Mouse (Mus musculus) liver, embryonic 12.5 days (tissue): ENCODE measurements around the gene Ror2. TPM values are rescaled to one million over a fixed set of nuclear protein-coding genes. Genes with fewer than 3 reads are reported as not detected.

Experiments used
- ATAC-seq: fragments of 200-750 bp; cut with Nextera tagmentation; 2 replicates; pipeline ENCODE4 v1.8.0; 2017; ENCODE audit warnings: moderate number of reproducible peaks, mild to moderate bottlenecking, moderate library complexity
- H3K27ac ChIP-seq: fragments of 300-500 bp; sonication (generic); 2 replicates; pipeline ENCODE4 v1.5.1; 2016; ENCODE audit warnings: mild to moderate bottlenecking
- H3K27me3 ChIP-seq: fragments of 300-500 bp; sonication (generic); replicated peaks from 2 replicates; pipeline ENCODE4 v1.6.1; 2016; ENCODE audit warnings: mild to moderate bottlenecking, moderate library complexity
- H3K36me3 ChIP-seq: fragments of 300-500 bp; sonication (generic); 2 replicates; pipeline ENCODE4 v1.6.1; 2016; ENCODE audit warnings: mild to moderate bottlenecking, moderate library complexity
- H3K4me1 ChIP-seq: fragments of 300-500 bp; sonication (generic); 2 replicates; pipeline ENCODE4 v1.6.1; 2016
- H3K4me2 ChIP-seq: fragments of 300-500 bp; sonication (generic); 2 replicates; pipeline ENCODE4 v1.6.1; 2016; ENCODE audit warnings: mild to moderate bottlenecking, moderate library complexity
- H3K4me3 ChIP-seq: fragments of 300-500 bp; sonication (generic); 2 replicates; pipeline ENCODE4 v1.5.1; 2016; ENCODE audit warnings: mild to moderate bottlenecking, moderate library complexity
- H3K9ac ChIP-seq: fragments of 300-500 bp; sonication (generic); 2 replicates; pipeline ENCODE4 v1.6.1; 2016; ENCODE audit warnings: mild to moderate bottlenecking, moderate library complexity
- H3K9me3 ChIP-seq: fragments of 300-500 bp; sonication (generic); replicated peaks from 2 replicates; pipeline ENCODE4 v1.6.1; 2016; ENCODE audit warnings: mild to moderate bottlenecking, moderate library complexity
- WGBS: fragments of 180-500 bp; shearing (Covaris S2); methylation state at CpG from one replicate; pipeline ENCODE4 v1.1.7; 2016; ENCODE audit not compliant: insufficient replicate concordance; 5-methylcytosine and 5-hydroxymethylcytosine counted together
- polyA plus RNA-seq: library from polyadenylated mRNA; unstranded; fragments of >200 nt; fragmentation: Nextera tagmentation; extraction: Ambion mirVana; gene quantifications from 2 replicates; pipeline ENCODE4 v1.2.1, GENCODE M21; 2016

The Ror2 gene
- polyA plus RNA-seq, 1 experiment from 2014 or later = 1.5 TPM

DNA sequence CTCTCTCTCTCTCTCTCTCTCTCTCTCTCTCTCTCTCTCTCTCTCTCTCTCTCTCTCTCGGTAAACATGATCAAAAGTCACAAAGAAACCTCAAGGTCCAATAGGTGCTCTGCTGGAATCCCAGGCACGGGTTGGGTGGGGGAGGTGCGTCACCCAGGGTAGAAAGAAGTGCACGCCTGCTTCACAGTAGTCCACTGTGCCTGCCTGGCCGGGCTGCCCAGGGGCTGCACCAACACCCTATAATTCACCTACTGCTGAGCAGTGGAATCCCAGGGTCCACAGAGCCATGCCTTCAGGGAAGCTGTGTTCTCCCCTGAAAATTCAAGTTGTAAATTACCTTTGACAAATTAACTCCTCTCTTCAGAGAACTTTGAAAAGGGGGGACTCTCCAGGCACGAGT lies 58.9 kb downstream of the Ror2 start:
- H3K27me3 ChIP-seq = no peaks in the 10 kb centered on the region
- 48% methylated on average over 6 of the region's 6 CpGs for WGBS
- H3K27ac ChIP-seq = no peak overlapping the region
- no peak for ATAC-seq
- H3K9me3 ChIP-seq = peaks cover 7% of the 10 kb centered on the region; the same call in 1 of the 2 replicates
- H3K4me2 ChIP-seq = no peak overlapping the region
- no peaks in the 10 kb centered on the region for H3K36me3 ChIP-seq
- H3K9ac ChIP-seq = no peak overlapping the region
- H3K4me1 ChIP-seq = no peaks in the 10 kb centered on the region
- H3K4me3 ChIP-seq = no peak overlapping the region

DNA sequence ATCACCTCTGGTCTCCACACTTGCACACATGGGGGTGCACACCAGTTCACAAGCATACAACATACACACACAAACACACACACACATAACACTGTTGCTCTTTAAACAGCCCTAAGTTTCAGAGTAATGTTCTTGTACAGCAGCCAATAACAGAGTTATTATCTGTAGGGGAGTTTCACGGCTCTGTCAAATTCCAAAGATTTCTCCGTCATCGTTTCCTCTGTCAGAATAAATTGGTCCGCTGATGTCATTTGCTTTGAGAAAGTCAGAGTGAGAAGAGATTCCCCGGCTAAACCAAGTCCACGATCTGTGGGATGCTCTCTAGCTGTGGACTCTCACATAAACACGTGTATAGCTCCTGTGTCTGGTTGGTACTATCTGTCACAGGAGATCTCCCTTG lies 59.5 kb downstream of the Ror2 start:
- Histone ChIP-seq H3K36me3 (no peaks in the 10 kb centered on the region), H3K4me3 (no peak overlapping the region), H3K9me3 (peaks cover 7% of the 10 kb centered on the region; the same call in 1 of the 2 replicates), H3K27ac (no peak overlapping the region), H3K9ac (no peak overlapping the region), H3K4me1 (no peaks in the 10 kb centered on the region), H3K27me3 (no peaks in the 10 kb centered on the region), H3K4me2 (no peak overlapping the region)
- 69% methylated on average over 7 of the region's 7 CpGs for WGBS
- ATAC-seq = no peak

DNA sequence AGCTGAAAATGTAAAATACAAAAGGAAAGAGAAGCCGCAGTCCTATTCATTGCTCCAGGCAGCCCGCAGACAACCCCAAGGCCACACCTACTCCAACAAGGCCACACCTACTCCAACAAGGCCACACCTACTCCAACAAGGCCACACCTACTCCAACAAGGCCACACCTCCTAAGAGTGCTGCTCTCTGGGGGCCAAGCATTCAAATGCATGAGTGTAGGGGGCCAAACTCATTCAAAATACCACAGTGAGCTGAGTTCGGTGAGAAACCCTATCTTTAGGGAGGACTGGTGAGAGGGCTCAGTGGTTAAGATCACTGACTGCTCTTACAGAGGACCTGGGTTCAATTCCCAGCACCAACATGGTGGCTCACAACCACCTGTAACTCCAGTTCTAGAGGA lies 60.0 kb downstream of the Ror2 start:
- no peak for ATAC-seq
- Histone ChIP-seq H3K4me2 (no peak overlapping the region), H3K27ac (no peak overlapping the region), H3K4me3 (no peak overlapping the region), H3K9ac (no peak overlapping the region), H3K36me3 (no peaks in the 10 kb centered on the region), H3K27me3 (no peaks in the 10 kb centered on the region), H3K9me3 (peaks cover 7% of the 10 kb centered on the region; the same call in 1 of the 2 replicates), H3K4me1 (no peaks in the 10 kb centered on the region)
- WGBS = 89% methylated on average over 3 of the region's 3 CpGs

DNA sequence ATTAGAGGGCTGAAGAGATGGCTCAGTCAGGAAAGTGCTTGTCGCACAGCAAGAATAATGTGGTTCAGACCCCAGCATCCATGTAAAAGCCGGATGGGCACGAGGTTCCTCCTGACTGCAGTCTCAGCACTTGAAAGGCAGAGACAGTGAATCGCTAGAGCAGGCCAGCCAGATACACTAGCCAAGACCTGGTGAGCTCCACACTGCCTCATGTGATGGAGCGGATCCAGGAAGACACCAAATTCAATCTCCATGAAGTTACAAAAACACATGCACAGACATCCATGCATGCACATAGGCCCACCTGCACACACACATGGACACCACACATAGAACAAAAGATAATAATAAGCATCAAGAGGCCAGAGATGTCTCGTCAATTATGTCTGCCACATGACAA lies 64.7 kb downstream of the Ror2 start:
- H3K27ac ChIP-seq = no peak overlapping the region
- no peaks in the 10 kb centered on the region for H3K27me3 ChIP-seq
- no peak overlapping the region for H3K4me2 ChIP-seq
- H3K9me3 ChIP-seq = peaks cover 7% of the 10 kb centered on the region; the same call in 1 of the 2 replicates
- H3K9ac ChIP-seq = no peak overlapping the region
- WGBS = 74% methylated on average over 6 of the region's 6 CpGs
- no peaks in the 10 kb centered on the region for H3K4me1 ChIP-seq
- no peak overlapping the region for H3K4me3 ChIP-seq
- no peaks in the 10 kb centered on the region for H3K36me3 ChIP-seq
- ATAC-seq = no peak

DNA sequence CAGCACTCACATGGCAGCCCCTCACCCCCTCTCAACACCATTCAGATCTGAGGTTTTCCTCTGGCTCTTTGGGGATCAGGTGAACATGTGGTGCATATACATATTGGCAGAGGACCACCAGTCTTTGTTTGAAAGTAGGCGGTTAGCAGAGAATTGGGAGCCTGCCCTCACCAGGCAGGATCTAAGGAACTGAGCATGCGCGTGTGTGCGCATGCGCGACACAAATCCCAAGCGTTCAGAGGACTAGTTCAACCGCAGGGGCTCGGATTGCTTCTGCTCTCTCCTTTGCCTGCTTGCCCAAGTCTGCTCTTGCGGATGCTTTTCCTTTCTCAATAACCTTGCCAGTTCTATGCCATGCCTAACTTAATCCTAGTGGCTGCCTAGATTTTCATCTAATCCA lies 66.0 kb downstream of the Ror2 start:
- H3K27ac ChIP-seq = no peak overlapping the region
- H3K9me3 ChIP-seq = peaks cover 3% of the 10 kb centered on the region; the same call in 1 of the 2 replicates
- H3K36me3 ChIP-seq = no peaks in the 10 kb centered on the region
- H3K4me3 ChIP-seq = no peak overlapping the region
- H3K27me3 ChIP-seq = no peaks in the 10 kb centered on the region
- no peak overlapping the region for H3K4me2 ChIP-seq
- no peak for ATAC-seq
- 76% methylated on average over 10 of the region's 10 CpGs for WGBS
- no peak overlapping the region for H3K9ac ChIP-seq
- H3K4me1 ChIP-seq = no peaks in the 10 kb centered on the region

DNA sequence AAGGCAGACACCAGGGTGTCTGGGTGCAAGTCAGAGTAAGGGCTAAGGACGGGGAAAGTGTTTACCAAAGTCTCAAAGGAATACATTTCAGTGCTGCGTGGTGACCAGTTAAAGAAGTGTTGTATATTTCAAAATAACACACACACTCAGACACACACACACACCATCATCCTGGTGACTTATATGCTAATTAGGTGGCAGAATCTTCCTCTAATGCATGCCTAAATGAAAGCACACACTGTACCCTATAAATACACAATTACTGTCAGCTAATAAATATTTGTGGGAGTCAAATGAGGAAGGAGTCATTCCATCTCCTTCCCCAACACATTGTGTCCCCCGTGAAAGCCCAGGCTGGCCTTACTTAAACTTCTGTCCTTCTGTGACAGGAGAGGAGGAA lies 66.5 kb downstream of the Ror2 start:
- H3K4me1 ChIP-seq = no peaks in the 10 kb centered on the region
- no peak for ATAC-seq
- no peak overlapping the region for H3K4me2 ChIP-seq
- no peak overlapping the region for H3K9ac ChIP-seq
- no peak overlapping the region for H3K4me3 ChIP-seq
- no peaks in the 10 kb centered on the region for H3K27me3 ChIP-seq
- no peaks in the 10 kb centered on the region for H3K9me3 ChIP-seq
- no peak overlapping the region for H3K27ac ChIP-seq
- H3K36me3 ChIP-seq = no peaks in the 10 kb centered on the region
- 52% methylated on average over 3 of the region's 3 CpGs for WGBS

DNA sequence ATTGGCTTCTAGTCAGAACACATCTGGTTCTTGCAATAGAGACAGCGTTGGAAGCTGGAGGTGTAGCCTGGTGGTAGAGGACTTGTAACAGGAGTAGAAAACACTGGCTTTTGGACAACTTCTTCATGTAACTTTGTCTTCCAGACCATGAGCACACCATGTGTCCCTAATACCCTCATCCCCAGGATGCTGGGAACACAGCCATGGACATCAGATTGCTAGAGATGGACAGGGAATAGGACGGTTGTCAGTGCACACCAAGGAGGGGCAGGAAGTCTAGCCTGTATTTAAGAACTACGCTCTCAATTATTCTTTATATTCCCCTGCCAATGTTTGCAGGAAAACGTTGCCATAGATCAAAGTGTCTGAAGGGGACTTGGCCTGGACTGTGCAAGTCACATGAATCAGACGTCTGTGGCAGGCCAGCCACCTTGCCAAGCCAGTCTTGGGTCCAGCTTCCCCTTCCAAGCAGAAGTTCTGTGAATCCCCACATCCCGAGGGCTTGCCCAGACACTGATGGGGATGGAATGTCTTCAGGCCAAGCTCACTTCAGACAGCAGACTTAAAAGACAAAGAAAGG lies 68.4 kb downstream of the Ror2 start:
- ATAC-seq = no peak
- no peak overlapping the region for H3K4me2 ChIP-seq
- H3K36me3 ChIP-seq = no peaks in the 10 kb centered on the region
- H3K4me1 ChIP-seq = 0 out of 2 replicates have a peak, but pooled peaks cover under 1% of the 10 kb centered on the region
- no peak overlapping the region for H3K27ac ChIP-seq
- no peak overlapping the region for H3K4me3 ChIP-seq
- WGBS = 56% methylated on average over 6 of the region's 6 CpGs
- no peaks in the 10 kb centered on the region for H3K9me3 ChIP-seq
- H3K27me3 ChIP-seq = no peaks in the 10 kb centered on the region
- no peak overlapping the region for H3K9ac ChIP-seq

DNA sequence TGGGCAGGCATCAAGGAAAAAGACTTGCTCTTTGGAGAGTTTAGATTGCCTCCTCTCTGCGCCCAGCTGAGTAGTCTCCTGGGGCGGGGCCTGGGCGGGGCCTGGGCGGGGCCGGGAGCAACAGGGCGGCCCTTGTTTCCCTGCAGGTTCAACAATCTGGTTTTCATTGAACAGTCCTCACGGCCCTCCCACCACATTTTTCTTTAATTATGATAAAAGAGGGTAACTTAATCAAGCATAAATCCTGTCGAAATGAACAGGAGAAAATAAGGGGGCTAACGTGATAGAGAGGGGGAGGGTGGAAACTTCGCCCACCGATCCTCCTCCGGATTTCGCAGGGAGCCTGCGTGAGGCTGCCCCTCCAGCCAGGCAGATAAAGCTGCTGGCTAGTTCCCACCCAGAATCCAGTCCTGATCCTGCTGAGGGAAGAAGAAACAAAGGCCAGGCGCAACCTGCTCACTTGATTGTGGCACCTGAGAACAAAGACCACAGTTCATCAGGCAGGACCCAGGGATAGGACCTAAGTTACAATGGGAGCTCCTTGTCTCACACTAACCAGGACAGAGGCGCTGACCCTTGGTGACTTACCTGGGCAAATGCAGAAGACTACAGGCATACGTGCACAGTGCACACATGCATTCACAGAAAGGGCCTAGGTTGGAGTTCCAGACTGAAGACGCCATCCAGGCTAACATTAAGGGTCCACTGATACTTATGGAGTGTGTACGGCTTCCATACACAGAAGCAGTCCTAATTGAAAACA lies 73.8 kb downstream of the Ror2 start:
- WGBS = 16% methylated on average over 19 of the region's 19 CpGs
- Histone ChIP-seq H3K4me1 (peaks cover 10% of the 10 kb centered on the region; the same call in 1 of the 2 replicates), H3K4me2 (peak overlapping the region; percentile 53), H3K27me3 (no peaks in the 10 kb centered on the region), H3K9me3 (no peaks in the 10 kb centered on the region), H3K9ac (no peak overlapping the region), H3K27ac (no peak overlapping the region), H3K36me3 (no peaks in the 10 kb centered on the region), H3K4me3 (peak overlapping the region; percentile 23)
- ATAC-seq = no peak

DNA sequence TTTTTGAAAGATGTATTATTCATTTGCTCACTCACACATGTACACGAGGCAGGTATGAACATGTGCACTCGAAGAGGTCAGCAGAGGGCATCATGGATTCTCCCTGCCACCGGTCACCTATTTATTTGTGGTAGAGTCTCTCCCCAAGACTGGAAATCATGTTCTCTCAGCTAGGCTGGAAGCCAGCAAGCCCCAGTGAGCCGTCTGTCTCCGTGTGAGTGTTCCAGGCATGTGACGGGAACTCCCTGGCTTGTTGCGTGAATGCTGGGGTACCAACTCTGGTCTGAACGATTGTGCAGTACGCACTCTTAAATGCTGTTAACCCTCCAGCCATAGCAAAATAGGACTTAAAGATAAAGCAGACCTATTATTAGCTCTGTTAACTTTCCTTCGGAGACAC lies 77.4 kb downstream of the Ror2 start:
- no peak overlapping the region for H3K4me3 ChIP-seq
- no peaks in the 10 kb centered on the region for H3K36me3 ChIP-seq
- no peak overlapping the region for H3K27ac ChIP-seq
- H3K9me3 ChIP-seq = no peaks in the 10 kb centered on the region
- no peaks in the 10 kb centered on the region for H3K27me3 ChIP-seq
- no peak overlapping the region for H3K4me2 ChIP-seq
- 69% methylated on average over 10 of the region's 10 CpGs for WGBS
- H3K9ac ChIP-seq = no peak overlapping the region
- peaks cover 10% of the 10 kb centered on the region; the same call in 1 of the 2 replicates for H3K4me1 ChIP-seq
- no peak for ATAC-seq

DNA sequence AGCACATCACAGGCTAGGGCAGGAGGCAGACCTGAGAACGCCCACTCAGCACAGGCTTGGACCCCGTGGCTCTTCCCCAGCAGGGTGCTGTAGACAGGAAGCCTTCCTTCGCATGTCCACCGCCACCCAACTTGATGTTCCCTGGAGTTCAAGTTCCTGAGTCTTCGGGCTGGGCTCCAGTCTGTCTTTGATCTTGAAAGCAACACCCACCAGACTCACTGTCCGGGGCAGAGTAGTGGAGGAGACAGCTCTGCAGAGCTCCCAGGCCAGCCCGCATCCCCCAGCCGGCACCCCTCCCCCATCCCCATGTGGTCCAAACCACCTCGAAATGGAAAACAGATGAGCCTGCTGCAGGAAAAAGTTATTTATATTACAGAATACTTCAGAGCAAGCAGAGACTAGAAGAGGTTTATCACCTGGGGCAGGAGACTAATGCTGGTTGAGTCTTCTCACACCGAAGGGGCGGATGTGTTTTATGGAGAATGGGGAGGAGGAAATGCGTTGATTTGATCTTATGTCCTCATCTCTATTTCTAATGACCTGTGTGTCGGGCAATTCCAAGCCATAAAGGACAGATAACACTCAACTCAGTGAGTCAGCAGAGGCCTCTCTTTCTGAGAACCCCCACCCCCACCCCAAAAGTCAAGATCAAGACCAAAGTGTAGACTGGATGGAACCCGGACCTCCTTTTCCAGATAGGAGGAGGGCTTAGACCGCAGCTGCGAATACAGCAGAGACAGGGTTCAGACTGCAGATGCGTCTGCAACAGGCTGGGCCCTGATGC lies 80.6 kb downstream of the Ror2 start:
- no peak overlapping the region for H3K9ac ChIP-seq
- H3K27ac ChIP-seq = peak overlapping the region; percentile 25; the same call in 1 of the 2 replicates
- no peaks in the 10 kb centered on the region for H3K36me3 ChIP-seq
- WGBS = 29% methylated on average over 17 of the region's 17 CpGs
- H3K27me3 ChIP-seq = no peaks in the 10 kb centered on the region
- no peaks in the 10 kb centered on the region for H3K9me3 ChIP-seq
- no peak overlapping the region for H3K4me3 ChIP-seq
- no peaks in the 10 kb centered on the region for H3K4me1 ChIP-seq
- no peak for ATAC-seq
- no peak overlapping the region for H3K4me2 ChIP-seq

DNA sequence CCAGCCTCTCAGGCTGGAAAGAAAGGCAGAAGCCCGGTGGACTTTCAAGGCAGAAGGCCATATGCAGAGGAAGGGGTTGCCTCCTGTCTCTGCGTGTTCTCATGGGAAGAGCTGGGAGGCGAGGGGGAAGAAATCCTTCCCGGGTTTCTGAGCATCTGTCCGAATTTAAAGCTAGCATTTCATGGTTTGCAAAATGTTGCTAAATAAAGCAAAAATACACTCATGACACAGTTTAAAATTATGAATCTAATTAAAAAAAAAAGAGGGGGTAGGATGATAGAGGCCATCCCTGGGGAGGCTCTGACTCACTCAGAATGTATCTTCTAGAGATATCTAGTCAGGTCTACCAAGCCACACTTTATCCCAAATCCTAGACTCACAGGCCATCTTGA lies 83.5 kb downstream of the Ror2 start:
- Histone ChIP-seq H3K36me3 (no peaks in the 10 kb centered on the region), H3K4me1 (no peaks in the 10 kb centered on the region), H3K9me3 (no peaks in the 10 kb centered on the region), H3K27me3 (no peaks in the 10 kb centered on the region), H3K4me3 (no peak overlapping the region), H3K4me2 (no peak overlapping the region), H3K27ac (no peak overlapping the region), H3K9ac (no peak overlapping the region)
- no peak for ATAC-seq
- WGBS = 61% methylated on average over 5 of the region's 5 CpGs
